Mouse (Mus musculus) monocyte, adult 59 days (primary cell): Measurements from ENCODE around the gene Rnf32. TPM values are rescaled to one million over a fixed set of nuclear protein-coding genes. Genes with fewer than 3 reads are reported as not detected.

ENCODE experiments used
- total RNA-seq, 2 experiments: library from RNA; stranded (reverse); gene quantifications; one replicate each; pipeline ENCODE4 v1.2.4; 2023

Gene Rnf32
- not detected for total RNA-seq

GRCm38 (mm10) chr5:29195570-29196263 is at the start of gene Rnf32:
Gene Rnf32 (plus strand): TSS chr5:29195992.

Other genes starting within 250 kb of the Rnf32 start
- gene Lmbr1, start 182.4 kb downstream of the Rnf32 start, total RNA-seq, result 1 to 10 TPM; 1.4 to 4.1 TPM
- 10 to 100 TPM; 11.2 to 22.1 TPM for gene Nom1, start 238.7 kb downstream of the Rnf32 start, total RNA-seq